Mouse (Mus musculus) myocyte (in vitro differentiated cells): ENCODE results near the gene Prkcb. TPM values are rescaled to one million over a fixed set of nuclear protein-coding genes. Genes with fewer than 3 reads are reported as not detected.

ENCODE experiments used
- H3K27me3 ChIP-seq: one replicate; pipeline ENCODE4 v1.6.1; 2011; ENCODE audit not compliant: control insufficient read depth, insufficient read depth, insufficient read length
- H3K36me3 ChIP-seq: one replicate; pipeline ENCODE4 v1.6.1; 2011; ENCODE audit not compliant: control insufficient read depth, insufficient read depth
- H3K4me2 ChIP-seq: one replicate; pipeline ENCODE4 v1.6.1; 2011; ENCODE audit warnings: low read depth, control low read depth
- H3K4me3 ChIP-seq: one replicate; pipeline ENCODE4 v1.5.1; 2011; ENCODE audit warnings: mild to moderate bottlenecking, control low read depth, moderate library complexity
- H3K79me2 ChIP-seq: one replicate; pipeline ENCODE4 v1.6.1; 2011; ENCODE audit not compliant: control insufficient read depth, insufficient read depth
- H3ac ChIP-seq: one replicate; pipeline ENCODE4 v1.6.1; 2011; ENCODE audit not compliant: control insufficient read depth, insufficient read length
- CEBPB ChIP-seq: IDR thresholded peaks from 2 replicates; pipeline ENCODE4 v1.6.1; 2011; ENCODE audit warnings: mild to moderate bottlenecking, moderate library complexity; ENCODE audit not compliant: poor library complexity, insufficient read depth, severe bottlenecking
- E2F4 ChIP-seq: IDR thresholded peaks from one replicate; pipeline ENCODE4 v1.6.1; 2011; ENCODE audit warnings: mild to moderate bottlenecking, control low read depth, moderate library complexity; ENCODE audit not compliant: insufficient read depth
- MAX ChIP-seq: IDR thresholded peaks from one replicate; pipeline ENCODE4 v1.6.1; 2011; ENCODE audit warnings: low read depth, mild to moderate bottlenecking, control low read depth
- MYOD1 ChIP-seq, 3 experiments: IDR thresholded peaks; one replicate each; pipeline ENCODE4 v1.6.1; 2011; ENCODE audit warnings: control low read depth in 2 of 3, low read depth in 2 of 3, mild to moderate bottlenecking in 2 of 3, moderate library complexity in 1 of 3; ENCODE audit not compliant: insufficient read length in 2 of 3, control insufficient read depth in 1 of 3
- MYOG ChIP-seq, 3 experiments: IDR thresholded peaks; one replicate each; pipeline ENCODE4 v1.6.1; 2011; ENCODE audit warnings: control low read depth in 2 of 3, low read depth in 2 of 3, mild to moderate bottlenecking in 2 of 3; ENCODE audit not compliant: insufficient read length in 2 of 3, control insufficient read depth in 1 of 3, insufficient read depth in 1 of 3
- POLR2A ChIP-seq: IDR thresholded peaks from one replicate; pipeline ENCODE4 v1.6.1; 2011; ENCODE audit warnings: low read depth, mild to moderate bottlenecking, control low read depth, moderate library complexity; ENCODE audit not compliant: insufficient read length
- POLR2AphosphoS2 ChIP-seq: IDR thresholded peaks from one replicate; pipeline ENCODE4 v1.6.1; 2011; ENCODE audit warnings: low read depth, control low read depth; ENCODE audit not compliant: insufficient read length
- REST ChIP-seq: IDR thresholded peaks from one replicate; pipeline ENCODE4 v1.6.1; 2011; ENCODE audit warnings: mild to moderate bottlenecking, control low read depth, moderate library complexity; ENCODE audit not compliant: insufficient read depth, insufficient read length
- SRF ChIP-seq: IDR thresholded peaks from one replicate; pipeline ENCODE4 v1.6.1; 2011; ENCODE audit warnings: low read depth; ENCODE audit not compliant: control insufficient read depth, insufficient read length
- TCF12 ChIP-seq: IDR thresholded peaks from one replicate; pipeline ENCODE4 v1.6.1; 2011; ENCODE audit warnings: mild to moderate bottlenecking, control low read depth; ENCODE audit not compliant: poor library complexity, insufficient read depth, severe bottlenecking
- TCF3 ChIP-seq: IDR thresholded peaks from one replicate; pipeline ENCODE4 v1.6.1; 2011; ENCODE audit warnings: low read depth, control low read depth; ENCODE audit not compliant: insufficient read length
- USF1 ChIP-seq: IDR thresholded peaks from one replicate; pipeline ENCODE4 v1.6.1; 2011; ENCODE audit warnings: low read depth, mild to moderate bottlenecking, control low read depth, moderate library complexity
- polyA plus RNA-seq: library from polyadenylated mRNA; unstranded; fragments of >200 nt; fragmentation: generic; extraction: Trizol; gene quantifications from one replicate; pipeline ENCODE4 v1.2.1, GENCODE M21; 2012; ENCODE audit warnings: missing spikeins

Prkcb gene
- polyA plus RNA-seq, 1 experiment = 2.2 TPM

GRCm38 (mm10) chr7:122251197-122252011 is 37.1 kb upstream of the Prkcb start:
- H3K4me2 ChIP-seq = no peak overlapping the region
- no peak for TF ChIP-seq POLR2AphosphoS2
- TF ChIP-seq MYOD1 (IDR thresholded peaks at IDR 0.05; ENCODE audit: control insufficient read depth in 1 of 3, insufficient read length in 2 of 3, low read depth in 2 of 3) = no peak
- TF ChIP-seq TCF3 = no peak
- no peak for TF ChIP-seq USF1
- TF ChIP-seq MAX = no peak
- TF ChIP-seq SRF = no peak
- no peak for TF ChIP-seq MYOG (IDR thresholded peaks at IDR 0.05; ENCODE audit: control insufficient read depth in 1 of 3, insufficient read depth in 1 of 3, insufficient read length in 2 of 3, low read depth in 2 of 3)
- TF ChIP-seq REST = no peak
- TF ChIP-seq CEBPB = no peak
- TF ChIP-seq POLR2A = no peak
- TF ChIP-seq E2F4 = no peak
- TF ChIP-seq TCF12 = no peak
- H3K79me2 ChIP-seq = no peaks in the 10 kb centered on the region
- H3ac ChIP-seq = no peak overlapping the region
- H3K4me3 ChIP-seq = no peak overlapping the region
- peaks cover 8% of the 10 kb centered on the region for H3K27me3 ChIP-seq
- no peaks in the 10 kb centered on the region for H3K36me3 ChIP-seq

- no peak overlapping the region for H3ac ChIP-seq
- no peak overlapping the region for H3K4me3 ChIP-seq
- H3K4me2 ChIP-seq = peak overlapping the region; percentile 73
- H3K36me3 ChIP-seq = no peaks in the 10 kb centered on the region
- no peaks in the 10 kb centered on the region for H3K27me3 ChIP-seq
- TF ChIP-seq POLR2A (no peak), MYOD1 (IDR thresholded peaks at IDR 0.05; ENCODE audit: control insufficient read depth in 1 of 3, insufficient read length in 2 of 3, low read depth in 2 of 3) (no peak), MYOG (IDR thresholded peaks at IDR 0.05; ENCODE audit: control insufficient read depth in 1 of 3, insufficient read depth in 1 of 3, insufficient read length in 2 of 3, low read depth in 2 of 3) (no peak), USF1 (no peak), E2F4 (no peak), TCF12 (no peak), TCF3 (no peak), CEBPB (no peak), REST (no peak), MAX (no peak), POLR2AphosphoS2 (no peak), SRF (no peak)
- H3K79me2 ChIP-seq = no peaks in the 10 kb centered on the region
Measured at GRCm38 (mm10) chr7:122256722-122257121, 31.8 kb upstream of the Prkcb start.

GRCm38 (mm10) chr7:122258521-122258920 is 30.0 kb upstream of the Prkcb start:
- TF ChIP-seq POLR2A (no peak), USF1 (no peak), POLR2AphosphoS2 (no peak), E2F4 (no peak), CEBPB (no peak), MAX (no peak), SRF (no peak), MYOG (IDR thresholded peaks at IDR 0.05; ENCODE audit: control insufficient read depth in 1 of 3, insufficient read depth in 1 of 3, insufficient read length in 2 of 3, low read depth in 2 of 3) (no peak), MYOD1 (IDR thresholded peaks at IDR 0.05; ENCODE audit: control insufficient read depth in 1 of 3, insufficient read length in 2 of 3, low read depth in 2 of 3) (no peak), TCF12 (no peak), TCF3 (no peak), REST (no peak)

GRCm38 (mm10) chr7:122260055-122260602 is 28.4 kb upstream of the Prkcb start:
- Histone ChIP-seq H3K4me2 (no peak overlapping the region), H3ac (no peak overlapping the region), H3K79me2 (no peaks in the 10 kb centered on the region), H3K27me3 (no peaks in the 10 kb centered on the region), H3K36me3 (no peaks in the 10 kb centered on the region), H3K4me3 (no peak overlapping the region)
- no peak for TF ChIP-seq USF1
- TF ChIP-seq POLR2AphosphoS2 = no peak
- no peak for TF ChIP-seq REST
- TF ChIP-seq E2F4 = no peak
- TF ChIP-seq SRF = no peak

More at GRCm38 (mm10) chr7:122258521-122258920, 30.0 kb upstream of the Prkcb start:
- Histone ChIP-seq H3K36me3 (no peaks in the 10 kb centered on the region), H3K4me2 (no peak overlapping the region), H3K27me3 (no peaks in the 10 kb centered on the region), H3ac (no peak overlapping the region), H3K4me3 (no peak overlapping the region), H3K79me2 (no peaks in the 10 kb centered on the region)
